23 mouse cellular contexts compared by ENCODE assay signal in genomic region chr10:20023524-20023923, GRCm38 (mm10).
DNase-seq lines count a peak whose midpoint lies in the region; ATAC-seq lines count a peak whose summit lies in the region.
"Had no signal": no experiment of that assay in that cellular context is flagged by ENCODE, and none has a peak within 500 bp of the region (broad histone marks: within the 10 kb centered on the region; RNA-seq: fewer than 3 reads in every experiment).

No protein-coding gene starts in this region.

- no peak overlapping the region for H3K4me2 ChIP-seq in kidney, embryonic 14.5 days (replicated peaks; ENCODE audit: low read depth, low read length)
- H3K4me2 ChIP-seq: forebrain, embryonic 13.5 days; lung, embryonic 15.5 days; midbrain, embryonic 15.5 days; neural tube, embryonic 12.5 days had no signal

- 62% methylated on average over 10 of the region's 10 CpGs for WGBS in kidney, embryonic 14.5 days

- H3K4me1 ChIP-seq in kidney, embryonic 14.5 days (ENCODE audit: control insufficient read depth, insufficient read depth, low read length) = peaks cover 14% of the 10 kb centered on the region; the same call in 1 of the 2 replicates
- H3K4me1 ChIP-seq: forebrain, embryonic 13.5 days; lung, embryonic 15.5 days had no signal

- H3K4me3 ChIP-seq in kidney, embryonic 14.5 days (ENCODE audit: low read length) = no peak overlapping the region
- H3K4me3 ChIP-seq: forebrain, embryonic 13.5 days; layer of hippocampus, adult 2 months; lung, embryonic 15.5 days; midbrain, embryonic 15.5 days; neural tube, embryonic 12.5 days had no signal

- DNase-seq in kidney, adult 18-20 months = no peak
- DNase-seq in testis, postnatal 14 days (ENCODE audit: low spot score) = peak; percentile 0
- no peak for DNase-seq in testis, postnatal 10 days (ENCODE audit: low spot score)
- peak; percentile 82 for DNase-seq in cerebellum, adult 8-10 months
- DNase-seq in cerebellum, postnatal 36 days = peak; percentile 87 to 89
- DNase-seq in adrenal gland, postnatal 36 days = no peak
- DNase-seq in urinary bladder, adult 18-20 months (ENCODE audit: low spot score in 2 of 2) = no peak
- DNase-seq: adrenal gland, postnatal 10 days; heart, postnatal 4 days; lung, postnatal 36 days; retina, postnatal 1 day; right cerebral cortex, postnatal 25 days; spleen, adult 18-20 months; thymus, postnatal 14 days had no signal

- H3K27me3 ChIP-seq in kidney, embryonic 14.5 days (ENCODE audit: control insufficient read depth, insufficient read depth, low read length) = no peaks in the 10 kb centered on the region
- H3K27me3 ChIP-seq: forebrain, embryonic 13.5 days; lung, embryonic 15.5 days; megakaryocyte, embryonic 14.5 days; midbrain, embryonic 15.5 days; neural tube, embryonic 12.5 days had no signal

- H3K36me3 ChIP-seq in kidney, embryonic 14.5 days (ENCODE audit: control insufficient read depth, insufficient read depth, low read length) = no peaks in the 10 kb centered on the region
- H3K36me3 ChIP-seq: lung, embryonic 15.5 days; midbrain, embryonic 15.5 days; neural tube, embryonic 12.5 days had no signal

- H3K9me3 ChIP-seq in kidney, embryonic 14.5 days (ENCODE audit: control insufficient read depth, low read length) = peaks cover 3% of the 10 kb centered on the region; the same call in 1 of the 2 replicates
- H3K9me3 ChIP-seq: forebrain, embryonic 13.5 days; lung, embryonic 15.5 days; midbrain, embryonic 15.5 days; neural tube, embryonic 12.5 days had no signal

- peak overlapping the region; percentile 30; the same call in 1 of the 2 replicates for H3K27ac ChIP-seq in kidney, embryonic 14.5 days (ENCODE audit: low read depth, low read length)
- H3K27ac ChIP-seq: forebrain, embryonic 13.5 days; layer of hippocampus, adult 2 months; liver, embryonic 14.5 days; lung, embryonic 15.5 days; midbrain, embryonic 15.5 days; neural tube, embryonic 12.5 days had no signal

- no peak overlapping the region for H3K9ac ChIP-seq in kidney, embryonic 14.5 days (ENCODE audit: low read depth, low read length)
- H3K9ac ChIP-seq: forebrain, embryonic 13.5 days; liver, embryonic 14.5 days; lung, embryonic 15.5 days; midbrain, embryonic 15.5 days; neural tube, embryonic 12.5 days had no signal

- ATAC-seq in kidney, embryonic 14.5 days (ENCODE audit: low FRiP score, low TSS enrichment) = no peak
- ATAC-seq: forebrain, embryonic 13.5 days; intestine, embryonic 16.5 days had no signal

Comparison
In these comparisons a context has a peak if more than half of its experiments do, and no peak if none do; other contexts are left out.
1. DNase-seq: peak in testis, postnatal 14 days (single experiment), cerebellum, adult 8-10 months (single experiment) and cerebellum, postnatal 36 days (2 of 2); none in kidney, adult 18-20 months (single experiment), testis, postnatal 10 days (single experiment), adrenal gland, postnatal 36 days (0 of 2) and urinary bladder, adult 18-20 months (0 of 2).